Mouse (Mus musculus) C2C12 (cell line): ENCODE measurements around the gene Gm37240.

Source experiments
- CTCF ChIP-seq: IDR thresholded peaks from one replicate; pipeline ENCODE4 v1.5.1; 2011; ENCODE audit not compliant: control insufficient read depth, insufficient read depth, insufficient read length
- MYOD1 ChIP-seq: IDR thresholded peaks from one replicate; pipeline ENCODE4 v1.6.1; 2011; ENCODE audit warnings: low read depth; ENCODE audit not compliant: control insufficient read depth, insufficient read length
- USF1 ChIP-seq: IDR thresholded peaks from one replicate; pipeline ENCODE4 v1.6.1; 2011; ENCODE audit warnings: low read depth, mild to moderate bottlenecking, control low read depth, moderate library complexity

DNA sequence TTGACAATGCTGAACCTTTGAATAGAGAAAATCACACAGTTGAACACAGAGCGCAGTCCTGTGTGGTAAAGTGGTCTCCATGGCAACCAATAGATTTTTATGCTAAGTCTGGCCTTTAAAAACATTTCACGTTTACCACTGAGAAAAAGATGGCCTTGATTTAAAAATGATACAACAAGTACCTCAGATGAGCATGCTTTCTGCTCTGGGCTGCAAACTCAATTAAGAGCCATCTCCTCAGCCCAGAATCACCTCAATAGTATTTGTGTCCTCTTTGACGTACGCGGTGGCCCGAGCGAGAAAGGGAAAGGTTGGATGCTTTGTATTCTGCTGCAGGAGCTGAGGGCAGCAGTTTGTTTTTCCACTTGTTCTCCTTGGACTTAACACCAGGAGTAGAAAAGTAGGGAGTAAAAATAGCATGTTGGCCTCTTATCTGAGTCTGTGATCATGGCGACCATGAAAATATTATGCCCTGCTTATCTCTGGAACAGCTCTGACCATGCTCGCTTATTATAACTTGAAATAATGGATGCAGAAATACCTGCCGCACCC, 548.0 kb downstream of the Gm37240 start:
- TF ChIP-seq CTCF, result no peak
- TF ChIP-seq USF1, result no peak
- no peak for TF ChIP-seq MYOD1
